Mouse (Mus musculus): ENCODE results near the gene Pde8a.

DNA sequence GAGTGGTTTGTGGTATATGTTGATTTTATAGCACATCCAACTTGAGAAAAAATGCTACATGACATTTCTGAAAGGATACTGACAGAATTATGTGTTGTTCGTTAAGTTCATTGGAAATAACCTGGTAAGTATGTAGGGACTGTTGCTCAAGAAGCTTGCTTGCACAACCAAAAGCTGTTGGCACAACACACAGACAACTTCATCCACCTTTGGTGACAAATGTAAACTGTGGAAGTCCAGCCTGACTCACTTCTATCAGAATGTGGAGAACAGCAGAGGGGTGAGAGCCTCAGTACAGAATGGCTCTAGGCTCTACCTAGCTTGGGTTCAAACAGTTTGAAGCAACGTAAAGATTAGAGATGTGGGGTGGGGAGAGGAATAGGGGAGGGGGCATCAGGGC lies 19.3 kb downstream of the Pde8a start:
- no peak for TF ChIP-seq POLR2A (IDR thresholded peaks at IDR 0.05; ENCODE audit: low read depth, low read length)
- no peak for TF ChIP-seq CTCF (conservative IDR thresholded peaks at IDR 0.05; ENCODE audit: insufficient read depth, insufficient read length, low read depth, low read length)

Data from kidney, adult 2 months (tissue).